Mouse (Mus musculus) layer of hippocampus, adult 11-12 months (tissue): ENCODE data around the gene Zfp462.

Source experiments
- DNase-seq: peaks from one replicate; pipeline ENCODE4 v3.0.0; 2022; ENCODE audit warnings: low spot score

The Zfp462 gene

GRCm38 (mm10) chr4:55117839-55118487 is 173.1 kb downstream of the Zfp462 start:
- DNase-seq = no peak

GRCm38 (mm10) chr4:55121126-55121525 is 176.3 kb downstream of the Zfp462 start:
- no peak for DNase-seq

- DNase-seq = no peak
Measured at GRCm38 (mm10) chr4:55121952-55122351, 177.1 kb downstream of the Zfp462 start.

GRCm38 (mm10) chr4:55124126-55124525 is 179.3 kb downstream of the Zfp462 start:
- no peak for DNase-seq

- DNase-seq = no peak
Measured at GRCm38 (mm10) chr4:55125048-55125737, 180.3 kb downstream of the Zfp462 start.

- DNase-seq = no peak
Measured at GRCm38 (mm10) chr4:55125738-55126054, 180.8 kb downstream of the Zfp462 start.

GRCm38 (mm10) chr4:55127228-55127901 is 182.5 kb downstream of the Zfp462 start:
- no peak for DNase-seq

- no peak for DNase-seq
Measured at GRCm38 (mm10) chr4:55128088-55128835, 183.4 kb downstream of the Zfp462 start.
